Mouse (Mus musculus): ENCODE results near the gene Eya2. TPM values are rescaled to one million over a fixed set of nuclear protein-coding genes. Genes with fewer than 3 reads are reported as not detected.
"Not testable (repeated sequence)": the region's sequence is repeated elsewhere in the genome, so short reads cannot be mapped to it uniquely, and the experiment has no call there.

Eya2 gene
- polyA plus RNA-seq (2011; ENCODE audit: insufficient read depth, insufficient read length, low replicate concordance, missing spikeins) = 1.3 and 2.4 TPM in 2 replicates

DNA sequence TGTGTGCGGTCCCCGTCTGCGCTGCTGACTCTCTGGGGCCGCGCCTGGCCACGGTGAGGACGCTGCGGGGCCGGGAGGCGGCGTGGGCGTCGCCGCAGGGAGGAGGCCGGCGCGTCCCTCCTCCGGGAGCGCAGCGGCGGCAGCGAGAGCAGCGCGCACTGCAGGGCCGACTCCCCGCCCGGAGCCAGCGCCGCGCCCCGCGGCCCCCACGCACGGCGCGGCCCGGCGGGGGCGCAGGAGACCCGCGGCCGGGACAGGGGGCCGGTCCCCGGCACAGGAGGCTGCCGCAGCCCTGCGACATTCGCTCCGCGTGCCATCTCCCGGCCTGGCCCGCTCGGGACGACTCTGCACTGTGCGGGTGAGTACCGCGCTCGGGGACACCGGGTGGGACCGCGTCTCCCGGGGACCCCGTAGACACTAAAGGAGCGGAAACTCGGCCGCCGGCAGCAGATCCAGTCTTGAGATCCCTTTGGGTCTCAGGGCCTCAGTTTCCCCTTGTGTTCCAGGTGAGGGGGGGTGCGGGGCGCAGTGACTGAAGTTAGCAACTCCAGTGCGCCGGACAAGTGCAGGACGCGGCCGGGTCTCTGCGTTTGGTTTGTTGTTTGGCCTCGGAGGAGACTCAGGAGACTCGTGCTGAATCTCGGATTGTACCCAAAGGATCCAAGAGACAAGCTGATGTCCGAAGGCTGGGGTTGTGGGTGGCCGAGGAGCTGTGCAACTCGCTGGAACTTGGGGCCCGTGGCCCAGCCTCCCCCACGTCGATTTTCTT lies at the start of gene Eya2:
TSS of gene Eya2 (plus strand) at position 126 of the 769 bp plus-strand sequence.
- no peaks in the 10 kb centered on the region for H3K4me1 ChIP-seq (ENCODE audit: control insufficient read depth, insufficient read depth, low read length)
- H3K27ac ChIP-seq (ENCODE audit: control insufficient read depth, insufficient read depth, low read depth, low read length, poor library complexity) = no peak within 1 kb of the TSS; the same call in 1 of the 2 replicates
- no peak for TF ChIP-seq POLR2A (IDR thresholded peaks at IDR 0.05; ENCODE audit: borderline replicate concordance, control insufficient read depth, low read depth, low read length)
- TF ChIP-seq CTCF (IDR thresholded peaks at IDR 0.05; ENCODE audit: control insufficient read depth, insufficient read depth, low read length) = no peak
- no peak within 1 kb of the TSS for H3K4me3 ChIP-seq (replicated peaks; ENCODE audit: control insufficient read depth, low read depth, low read length)
- WGBS = 2% methylated on average over 53 of the region's 83 CpGs

DNA sequence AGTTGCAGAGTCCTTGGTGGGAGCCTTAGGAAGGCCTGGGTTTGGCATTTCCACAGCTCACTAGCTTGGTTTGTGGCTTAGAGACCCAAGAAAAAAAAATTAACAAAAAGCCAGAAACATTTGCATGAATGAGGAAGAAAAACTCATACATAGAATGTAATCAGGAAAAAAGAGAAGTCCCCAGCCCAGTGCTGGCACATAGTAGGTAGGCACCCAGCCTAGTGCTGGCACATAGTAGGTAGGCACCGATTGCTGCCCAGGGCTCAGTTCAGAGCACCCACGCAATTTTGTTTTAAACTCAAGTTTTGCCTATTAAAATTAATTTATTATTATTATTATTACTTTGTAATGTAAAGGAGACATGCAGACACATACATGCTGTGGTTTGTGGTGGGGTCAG lies 49.1 kb upstream of the Eya2 start:
- Histone ChIP-seq H3K27ac (ENCODE audit: control insufficient read depth, insufficient read depth, low read depth, low read length, poor library complexity) (no peak overlapping the region), H3K4me3 (replicated peaks; ENCODE audit: control insufficient read depth, low read depth, low read length) (no peak overlapping the region), H3K4me1 (ENCODE audit: control insufficient read depth, insufficient read depth, low read length) (no peaks in the 10 kb centered on the region)
- WGBS = 92% methylated on average over 2 of the region's 2 CpGs
- TF ChIP-seq POLR2A (IDR thresholded peaks at IDR 0.05; ENCODE audit: borderline replicate concordance, control insufficient read depth, low read depth, low read length) (no peak), CTCF (IDR thresholded peaks at IDR 0.05; ENCODE audit: control insufficient read depth, insufficient read depth, low read length) (no peak)

DNA sequence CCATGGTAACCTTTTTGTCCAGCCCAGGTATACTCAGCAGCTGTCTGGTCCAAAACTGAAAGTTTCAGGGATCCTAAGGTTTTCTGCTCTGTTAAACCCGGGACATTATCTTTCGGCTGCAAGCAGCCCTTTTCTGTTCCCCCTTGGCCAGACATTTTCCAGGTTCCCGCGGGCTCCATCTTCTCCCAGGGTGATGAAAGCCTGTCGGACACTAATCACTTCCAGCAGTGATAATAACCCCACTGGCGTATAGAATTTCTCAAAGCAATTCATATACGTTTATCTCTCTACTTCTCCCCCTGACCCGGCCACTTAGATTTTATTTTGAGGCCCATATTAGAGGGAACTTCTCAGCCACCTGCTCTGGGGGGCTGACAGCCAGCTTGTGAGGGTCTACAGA lies 48.5 kb upstream of the Eya2 start:
- TF ChIP-seq POLR2A (IDR thresholded peaks at IDR 0.05; ENCODE audit: borderline replicate concordance, control insufficient read depth, low read depth, low read length) = no peak
- TF ChIP-seq CTCF (IDR thresholded peaks at IDR 0.05; ENCODE audit: control insufficient read depth, insufficient read depth, low read length) = no peak
- 81% methylated on average over 8 of the region's 8 CpGs for WGBS

DNA sequence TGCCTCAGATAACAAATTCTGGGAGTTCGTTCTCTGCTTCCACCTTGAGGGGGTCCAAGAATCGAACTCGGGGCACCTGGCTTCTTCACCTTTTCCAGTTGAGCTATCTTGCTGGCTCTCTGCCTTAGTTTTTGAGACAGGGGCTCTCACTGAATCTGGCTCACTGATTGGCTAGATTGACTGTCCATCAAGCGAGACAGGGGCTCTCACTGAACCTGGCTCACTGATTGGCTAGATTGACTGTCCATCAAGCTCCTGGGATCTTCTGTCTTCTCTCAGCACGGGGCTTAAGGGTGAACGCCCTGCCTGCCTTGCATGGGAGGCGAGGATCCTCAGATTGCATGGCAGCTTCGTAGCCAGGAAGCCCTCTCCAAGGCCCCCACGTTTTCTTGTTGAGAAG lies 47.4 kb upstream of the Eya2 start:
- 54% methylated on average over 9 of the region's 9 CpGs for WGBS
- no peak for TF ChIP-seq CTCF (IDR thresholded peaks at IDR 0.05; ENCODE audit: control insufficient read depth, insufficient read depth, low read length)
- no peak for TF ChIP-seq POLR2A (IDR thresholded peaks at IDR 0.05; ENCODE audit: borderline replicate concordance, control insufficient read depth, low read depth, low read length)
- H3K27ac ChIP-seq (ENCODE audit: control insufficient read depth, insufficient read depth, low read depth, low read length, poor library complexity) = no peak overlapping the region
- H3K4me3 ChIP-seq (replicated peaks; ENCODE audit: control insufficient read depth, low read depth, low read length) = no peak overlapping the region
- H3K4me1 ChIP-seq (ENCODE audit: control insufficient read depth, insufficient read depth, low read length) = no peaks in the 10 kb centered on the region

More for the DNA sequence above, 48.5 kb upstream of the Eya2 start:
- Histone ChIP-seq H3K4me3 (replicated peaks; ENCODE audit: control insufficient read depth, low read depth, low read length) (no peak overlapping the region), H3K4me1 (ENCODE audit: control insufficient read depth, insufficient read depth, low read length) (no peaks in the 10 kb centered on the region), H3K27ac (ENCODE audit: control insufficient read depth, insufficient read depth, low read depth, low read length, poor library complexity) (no peak overlapping the region)

DNA sequence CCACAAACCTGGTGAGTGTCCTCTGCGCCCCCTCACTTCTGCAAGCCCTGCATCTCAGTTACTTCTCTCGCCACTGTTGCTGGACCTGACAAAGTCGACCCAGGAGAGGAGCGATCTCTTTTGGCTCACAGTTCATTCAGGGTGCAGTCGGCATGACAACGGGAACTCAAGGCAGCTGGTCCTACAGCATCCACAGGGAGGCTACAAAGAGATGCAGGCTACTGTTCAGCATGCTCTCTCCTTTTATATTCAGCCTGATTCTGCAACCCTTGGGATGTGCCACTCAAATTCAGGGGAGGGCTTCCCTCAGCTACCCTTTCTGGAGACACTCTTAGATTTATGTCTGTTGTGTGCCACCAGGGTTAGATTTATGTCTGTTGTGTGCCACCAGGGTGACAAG lies 46.2 kb upstream of the Eya2 start:
- no peak for TF ChIP-seq POLR2A (IDR thresholded peaks at IDR 0.05; ENCODE audit: borderline replicate concordance, control insufficient read depth, low read depth, low read length)
- no peak for TF ChIP-seq CTCF (IDR thresholded peaks at IDR 0.05; ENCODE audit: control insufficient read depth, insufficient read depth, low read length)
- Histone ChIP-seq H3K27ac (ENCODE audit: control insufficient read depth, insufficient read depth, low read depth, low read length, poor library complexity) (no peak overlapping the region), H3K4me1 (ENCODE audit: control insufficient read depth, insufficient read depth, low read length) (no peaks in the 10 kb centered on the region), H3K4me3 (replicated peaks; ENCODE audit: control insufficient read depth, low read depth, low read length) (no peak overlapping the region)
- WGBS = 80% methylated on average over 6 of the region's 6 CpGs

DNA sequence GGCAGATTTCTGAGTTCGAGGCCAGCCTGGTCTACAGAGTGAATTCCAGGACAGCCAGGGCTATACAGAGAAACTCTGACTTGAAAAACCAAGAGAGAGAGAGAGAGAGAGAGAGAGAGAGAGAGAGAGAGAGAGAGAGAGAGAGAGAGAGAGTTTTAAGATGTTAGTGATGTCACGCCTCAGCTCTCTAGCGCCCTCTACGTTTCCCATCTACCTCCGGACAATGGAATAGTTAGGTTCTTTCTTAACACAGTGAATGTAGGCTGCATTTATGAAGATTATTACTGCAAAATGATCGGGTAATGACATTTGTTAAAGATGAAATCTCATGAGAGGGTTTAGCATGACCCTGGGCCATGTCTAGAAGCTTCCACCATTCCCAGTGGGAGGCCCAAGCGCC lies 44.4 kb upstream of the Eya2 start:
- H3K4me1 ChIP-seq (ENCODE audit: control insufficient read depth, insufficient read depth, low read length); H3K4me3 ChIP-seq (replicated peaks; ENCODE audit: control insufficient read depth, low read depth, low read length); H3K27ac ChIP-seq (ENCODE audit: control insufficient read depth, insufficient read depth, low read depth, low read length, poor library complexity): not testable (repeated sequence)
- WGBS = 65% methylated on average over 7 of the region's 7 CpGs

DNA sequence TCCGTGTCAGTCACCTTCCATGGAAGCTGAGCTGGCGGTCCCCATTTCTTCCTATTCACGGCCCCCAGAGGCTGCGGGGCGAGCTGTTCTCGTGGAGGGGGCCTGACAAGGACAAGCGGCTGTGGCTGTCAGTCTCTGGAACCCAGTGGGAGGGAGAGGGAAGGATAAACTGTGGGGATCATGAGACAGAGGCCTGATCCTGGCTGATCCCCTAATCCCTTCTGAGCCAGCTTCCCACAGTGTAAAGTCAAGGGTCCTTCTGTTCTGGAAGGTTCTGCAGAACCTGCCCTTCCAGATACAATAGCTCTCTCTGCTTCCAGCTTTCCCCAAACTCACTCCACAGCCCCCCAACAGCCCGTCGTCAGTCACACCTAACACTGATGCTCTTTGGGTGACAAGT lies 40.8 kb upstream of the Eya2 start:
- 90% methylated on average over 9 of the region's 9 CpGs for WGBS

DNA sequence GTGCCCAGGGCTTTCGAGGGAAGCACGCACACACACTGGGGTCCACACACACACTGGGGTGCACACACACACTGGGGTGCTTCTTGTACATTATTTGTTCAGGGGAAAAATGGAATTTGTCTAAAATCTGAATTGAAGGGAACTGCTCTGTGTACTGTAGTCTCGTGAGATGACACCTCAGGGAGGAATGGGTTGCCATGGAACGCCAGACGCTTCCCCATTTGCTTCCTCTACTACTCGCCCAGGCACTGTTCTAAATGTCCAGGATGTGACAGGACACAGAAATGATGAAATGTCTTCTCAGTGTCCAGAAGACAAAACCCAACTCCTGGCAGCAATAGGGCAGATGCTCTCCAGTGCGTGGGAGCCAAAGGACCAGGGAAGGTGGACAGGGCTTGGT lies 37.6 kb upstream of the Eya2 start:
- TF ChIP-seq POLR2A (IDR thresholded peaks at IDR 0.05; ENCODE audit: borderline replicate concordance, control insufficient read depth, low read depth, low read length) = no peak
- no peak for TF ChIP-seq CTCF (IDR thresholded peaks at IDR 0.05; ENCODE audit: control insufficient read depth, insufficient read depth, low read length)
- Histone ChIP-seq H3K4me3 (replicated peaks; ENCODE audit: control insufficient read depth, low read depth, low read length) (no peak overlapping the region), H3K27ac (ENCODE audit: control insufficient read depth, insufficient read depth, low read depth, low read length, poor library complexity) (no peak overlapping the region), H3K4me1 (ENCODE audit: control insufficient read depth, insufficient read depth, low read length) (no peaks in the 10 kb centered on the region)
- WGBS = 67% methylated on average over 7 of the region's 7 CpGs

More for the DNA sequence above, 40.8 kb upstream of the Eya2 start:
- no peak for TF ChIP-seq POLR2A (IDR thresholded peaks at IDR 0.05; ENCODE audit: borderline replicate concordance, control insufficient read depth, low read depth, low read length)
- TF ChIP-seq CTCF (IDR thresholded peaks at IDR 0.05; ENCODE audit: control insufficient read depth, insufficient read depth, low read length) = no peak
- H3K4me1 ChIP-seq (ENCODE audit: control insufficient read depth, insufficient read depth, low read length) = no peaks in the 10 kb centered on the region
- no peak overlapping the region for H3K4me3 ChIP-seq (replicated peaks; ENCODE audit: control insufficient read depth, low read depth, low read length)
- no peak overlapping the region for H3K27ac ChIP-seq (ENCODE audit: control insufficient read depth, insufficient read depth, low read depth, low read length, poor library complexity)

DNA sequence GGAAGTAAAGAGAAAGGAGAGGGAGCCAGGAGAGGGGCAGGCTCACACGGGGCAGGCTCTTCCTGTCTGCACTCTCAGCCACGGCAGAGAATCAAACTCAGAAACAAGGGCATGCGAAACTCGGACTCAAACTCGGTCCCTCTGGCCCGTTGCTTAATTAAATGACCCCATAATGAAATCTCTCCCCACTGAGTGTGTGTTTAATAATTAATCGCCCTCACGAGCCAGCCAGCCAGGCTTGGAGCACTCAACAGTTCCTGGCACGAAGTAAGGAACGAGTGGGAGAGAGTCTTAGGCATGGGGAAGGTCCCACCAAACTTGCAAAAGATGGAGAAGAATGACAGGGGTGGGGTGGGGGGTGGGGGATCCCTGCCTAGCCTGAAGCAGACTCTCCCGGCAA lies 35.9 kb upstream of the Eya2 start:
- no peak for TF ChIP-seq CTCF (IDR thresholded peaks at IDR 0.05; ENCODE audit: control insufficient read depth, insufficient read depth, low read length)
- TF ChIP-seq POLR2A (IDR thresholded peaks at IDR 0.05; ENCODE audit: borderline replicate concordance, control insufficient read depth, low read depth, low read length) = no peak
- Histone ChIP-seq H3K4me3 (replicated peaks; ENCODE audit: control insufficient read depth, low read depth, low read length) (no peak overlapping the region), H3K4me1 (ENCODE audit: control insufficient read depth, insufficient read depth, low read length) (no peaks in the 10 kb centered on the region), H3K27ac (ENCODE audit: control insufficient read depth, insufficient read depth, low read depth, low read length, poor library complexity) (no peak overlapping the region)
- WGBS = 43% methylated on average over 11 of the region's 11 CpGs
